1 mouse cellular context compared by ENCODE assay signal in genomic region chr2:18958044-18958443, GRCm38 (mm10).
TF ChIP-seq lines count a peak whose summit lies in the region.

No protein-coding gene starts in this region.

TF ChIP-seq in CH12.LX, 34 proteins besides CTCF, POLR2A, EP300 and RAD21 (continued from another document):
- TF ChIP-seq MAZ (IDR thresholded peaks at IDR 0.05; ENCODE audit: low read depth, low read length) (no peak), MYC (IDR thresholded peaks at IDR 0.05; ENCODE audit: low read depth, low read length) (no peak), JUND (conservative IDR thresholded peaks at IDR 0.05; ENCODE audit: low read depth, low read length) (no peak), ZMIZ1 (IDR thresholded peaks at IDR 0.05; ENCODE audit: low read depth, low read length) (no peak), MAFK (IDR thresholded peaks at IDR 0.05; ENCODE audit: insufficient replicate concordance, low read length) (no peak), USF1 (IDR thresholded peaks at IDR 0.05; ENCODE audit: low read depth, low read length) (no peak), GABPA (IDR thresholded peaks at IDR 0.05; ENCODE audit: insufficient replicate concordance, low read depth, low read length) (no peak), NRF1 (IDR thresholded peaks at IDR 0.05; ENCODE audit: low read depth, low read length) (no peak), BHLHE40 (IDR thresholded peaks at IDR 0.05; ENCODE audit: low read depth, low read length) (no peak), ZC3H11A (IDR thresholded peaks at IDR 0.05; ENCODE audit: low read depth, low read length) (no peak), MXI1 (IDR thresholded peaks at IDR 0.05; ENCODE audit: low read depth, low read length) (peak; percentile 42), IRF4 (IDR thresholded peaks at IDR 0.05; ENCODE audit: low read depth, low read length) (no peak), SIN3A (IDR thresholded peaks at IDR 0.05; ENCODE audit: low read length) (peak; percentile 49; the same call in 1 of the 2 replicates), TCF12 (IDR thresholded peaks at IDR 0.05; ENCODE audit: low read depth, low read length) (0 out of 2 replicates have a peak, but pooled peaks have one; percentile 7)
